19 mouse cellular contexts compared by ENCODE assay signal in genomic region chr1:53630011-53630410, GRCm38 (mm10).
DNase-seq lines count a peak whose midpoint lies in the region; TF ChIP-seq lines count a peak whose summit lies in the region.
"Had no signal": no experiment of that assay in that cellular context is flagged by ENCODE, and none has a peak within 500 bp of the region (broad histone marks: within the 10 kb centered on the region; RNA-seq: fewer than 3 reads in every experiment).

No protein-coding gene starts in this region.

- WGBS in lung, adult 2 months, result 14% methylated on average over 6 of the region's 6 CpGs

- DNase-seq in lung, adult 18-20 months, result peak; percentile 7 to 43
- DNase-seq in lung, adult 2 months, result no peak
- peak; percentile 44 for DNase-seq in lung, postnatal 25 days (ENCODE audit: low spot score)
- DNase-seq in lung, postnatal 4 days, result no peak
- DNase-seq: adrenal gland, adult 2 months; adrenal gland, postnatal 10 days; adrenal gland, postnatal 25 days; cerebellum, adult 11 months; cerebellum, adult 18-20 months; cerebellum, adult 8-10 months; cerebellum, adult 9-11 months; cerebellum, postnatal 14 days; cerebellum, postnatal 36 days; embryo, embryonic 11 days had no signal

- no peak overlapping the region for H3K4me3 ChIP-seq in lung, adult 2 months (replicated peaks; ENCODE audit: extremely low read depth, low read depth, low read length)
- H3K4me3 ChIP-seq: embryonic facial prominence, embryonic 13.5 days; embryonic facial prominence, embryonic 15.5 days; erythroblast, embryonic 14.5 days; forebrain, embryonic 10.5 days; forebrain, embryonic 12.5 days had no signal

- no peaks in the 10 kb centered on the region for H3K4me1 ChIP-seq in lung, adult 2 months (ENCODE audit: control insufficient read depth, insufficient read depth, low read length)
- H3K4me1 ChIP-seq: embryonic facial prominence, embryonic 13.5 days; embryonic facial prominence, embryonic 15.5 days; forebrain, embryonic 10.5 days; forebrain, embryonic 12.5 days had no signal

- no peak for TF ChIP-seq POLR2A in lung, adult 2 months (IDR thresholded peaks at IDR 0.05; ENCODE audit: borderline replicate concordance, extremely low read depth, low read depth, low read length)

- TF ChIP-seq CTCF in lung, adult 2 months (IDR thresholded peaks at IDR 0.05; ENCODE audit: insufficient read depth, low read length), result no peak

Comparison
In these comparisons a context has a peak if more than half of its experiments do, and no peak if none do; other contexts are left out.
1. DNase-seq: peak in lung, adult 18-20 months (2 of 2) and lung, postnatal 25 days (single experiment); none in lung, adult 2 months (single experiment) and lung, postnatal 4 days (0 of 2).